Mouse (Mus musculus) MEL (cell line): ENCODE measurements around the gene Klk6. TPM values are rescaled to one million over a fixed set of nuclear protein-coding genes. Genes with fewer than 3 reads are reported as not detected.

Experiments
- DNase-seq: peaks from one replicate; pipeline ENCODE4 v3.0.0; 2011; ENCODE audit warnings: low read depth, low spot score
- H3K27ac ChIP-seq: 2 replicates; pipeline ENCODE4 v1.5.1; 2012; ENCODE audit warnings: low read depth, mild to moderate bottlenecking, control low read depth, low read length, moderate library complexity; ENCODE audit not compliant: control insufficient read depth
- H3K27me3 ChIP-seq, 2 experiments: fragments of 150-350 bp in 1 of 2; sonication (generic) in 1 of 2; 2 replicates each; pipeline ENCODE4 v1.6.1; 2012; ENCODE audit warnings: low read length in 2 of 2, mild to moderate bottlenecking in 2 of 2, improper control_type of control experiment in 1 of 2, moderate library complexity in 1 of 2; ENCODE audit not compliant: insufficient read depth in 2 of 2, control insufficient read depth in 1 of 2
- H3K36me3 ChIP-seq, 2 experiments: 2 replicates each; pipeline ENCODE4 v1.6.1; 2012 to 2014; ENCODE audit warnings: low read length in 2 of 2, improper control_type of control experiment in 1 of 2, inconsistent platforms in 1 of 2, mild to moderate bottlenecking in 1 of 2; ENCODE audit not compliant: insufficient read depth in 2 of 2, control insufficient read depth in 1 of 2
- H3K4me1 ChIP-seq, 2 experiments: fragments of 150-350 bp in 1 of 2; sonication (generic) in 1 of 2; 2 replicates each; pipeline ENCODE4 v1.6.1; 2012; ENCODE audit warnings: low read length in 2 of 2, improper control_type of control experiment in 1 of 2, mild to moderate bottlenecking in 1 of 2; ENCODE audit not compliant: insufficient read depth in 2 of 2, control insufficient read depth in 1 of 2
- H3K4me3 ChIP-seq, 2 experiments: fragments of 150-350 bp in 1 of 2; sonication (generic) in 1 of 2; 2 replicates each; pipeline ENCODE4 v1.5.1; 2012; ENCODE audit warnings: low read depth in 2 of 2, low read length in 2 of 2, mild to moderate bottlenecking in 2 of 2, moderate library complexity in 2 of 2, control low read depth in 1 of 2, improper control_type of control experiment in 1 of 2; ENCODE audit not compliant: control insufficient read depth in 1 of 2, insufficient read depth in 1 of 2
- H3K79me2 ChIP-seq: 2 replicates; pipeline ENCODE4 v1.6.1; 2012; ENCODE audit warnings: mild to moderate bottlenecking, low read length, moderate library complexity; ENCODE audit not compliant: control insufficient read depth, poor library complexity, insufficient read depth
- H3K9ac ChIP-seq: 2 replicates; pipeline ENCODE4 v1.6.1; 2012; ENCODE audit warnings: low read depth, mild to moderate bottlenecking, control low read depth, low read length, moderate library complexity; ENCODE audit not compliant: control insufficient read depth, poor library complexity, severe bottlenecking
- H3K9me3 ChIP-seq: fragments of 150-350 bp; sonication (generic); replicated peaks from 2 replicates; pipeline ENCODE4 v1.6.1; 2012; ENCODE audit warnings: mild to moderate bottlenecking, low read length, improper control_type of control experiment, moderate library complexity; ENCODE audit not compliant: insufficient read depth
- CHD1 ChIP-seq: IDR thresholded peaks from 2 replicates; pipeline ENCODE4 v1.6.1; 2012; ENCODE audit warnings: low read depth, mild to moderate bottlenecking, inconsistent platforms, low read length, improper control_type of control experiment
- CHD2 ChIP-seq: IDR thresholded peaks from 2 replicates; pipeline ENCODE4 v1.6.1; 2011; ENCODE audit warnings: low read length, improper control_type of control experiment
- CTCF ChIP-seq, 3 experiments: IDR thresholded peaks in 2 of 3; conservative IDR thresholded peaks in 1 of 3; 2 replicates each; pipeline ENCODE4 v1.5.1; 2011 to 2012; ENCODE audit warnings: low read length in 3 of 3, low read depth in 2 of 3, mild to moderate bottlenecking in 2 of 3, improper control_type of control experiment in 1 of 3, inconsistent platforms in 1 of 3, mixed read lengths in 1 of 3, moderate library complexity in 1 of 3; ENCODE audit not compliant: control insufficient read depth in 1 of 3, insufficient read depth in 1 of 3, poor library complexity in 1 of 3, severe bottlenecking in 1 of 3
- E2F4 ChIP-seq: IDR thresholded peaks from 2 replicates; pipeline ENCODE4 v1.6.1; 2011; ENCODE audit warnings: low read depth, low read length, improper control_type of control experiment, borderline replicate concordance
- ELF1 ChIP-seq: IDR thresholded peaks from 2 replicates; pipeline ENCODE4 v1.6.1; 2014; ENCODE audit warnings: low read depth, mild to moderate bottlenecking, inconsistent platforms, low read length, improper control_type of control experiment, moderate library complexity
- GATA1 ChIP-seq: IDR thresholded peaks from 2 replicates; pipeline ENCODE4 v1.6.1; 2011; ENCODE audit warnings: low read depth, low read length, improper control_type of control experiment
- JUND ChIP-seq: IDR thresholded peaks from 2 replicates; pipeline ENCODE4 v1.6.1; 2011; ENCODE audit warnings: low read depth, mild to moderate bottlenecking, improper control_type of control experiment, low read length
- KAT2A ChIP-seq: conservative IDR thresholded peaks from 2 replicates; pipeline ENCODE4 v1.6.1; 2012; ENCODE audit warnings: low read depth, low read length, improper control_type of control experiment, inconsistent platforms
- MAX ChIP-seq: IDR thresholded peaks from 2 replicates; pipeline ENCODE4 v1.6.1; 2011; ENCODE audit warnings: low read length, improper control_type of control experiment
- MEF2A ChIP-seq: IDR thresholded peaks from 2 replicates; pipeline ENCODE4 v1.6.1; 2014; ENCODE audit warnings: low read depth, mild to moderate bottlenecking, inconsistent platforms, low read length, improper control_type of control experiment; ENCODE audit not compliant: poor library complexity, insufficient replicate concordance, severe bottlenecking; ENCODE audit errors: extremely low read depth
- MXI1 ChIP-seq: IDR thresholded peaks from 2 replicates; pipeline ENCODE4 v1.6.1; 2011; ENCODE audit warnings: mild to moderate bottlenecking, low read depth, low read length, improper control_type of control experiment
- MYC ChIP-seq: IDR thresholded peaks from 2 replicates; pipeline ENCODE4 v1.6.1; 2011; ENCODE audit warnings: low read depth, mild to moderate bottlenecking, low read length, improper control_type of control experiment, moderate library complexity
- POLR2AphosphoS2 ChIP-seq: IDR thresholded peaks from 2 replicates; pipeline ENCODE4 v1.6.1; 2011; ENCODE audit warnings: low read length, improper control_type of control experiment
- RCOR1 ChIP-seq: IDR thresholded peaks from 2 replicates; pipeline ENCODE4 v1.6.1; 2012; ENCODE audit warnings: low read depth, mild to moderate bottlenecking, inconsistent platforms, low read length, improper control_type of control experiment
- SIN3A ChIP-seq: IDR thresholded peaks from 2 replicates; pipeline ENCODE4 v1.6.1; 2012; ENCODE audit warnings: low read length, improper control_type of control experiment, inconsistent platforms
- TCF12 ChIP-seq: IDR thresholded peaks from 2 replicates; pipeline ENCODE4 v1.6.1; 2014; ENCODE audit warnings: low read depth, mild to moderate bottlenecking, inconsistent platforms, low read length, improper control_type of control experiment, moderate library complexity
- ZC3H11A ChIP-seq: IDR thresholded peaks from 2 replicates; pipeline ENCODE4 v1.6.1; 2012; ENCODE audit warnings: low read depth, mild to moderate bottlenecking, inconsistent platforms, low read length, improper control_type of control experiment
- ZMIZ1 ChIP-seq: IDR thresholded peaks from 2 replicates; pipeline ENCODE4 v1.6.1; 2012; ENCODE audit warnings: low read depth, mild to moderate bottlenecking, inconsistent platforms, low read length, improper control_type of control experiment, moderate library complexity
- polyA plus RNA-seq, 2 experiments: library from polyadenylated mRNA; stranded (reverse) in 1 of 2; unstranded in 1 of 2; fragments of >175 nt in 1 of 2; fragments of >200 nt in 1 of 2; gene quantifications; 2 replicates each; pipeline versions ENCODE4 v1.2.1 to v1.2.4; 2012; ENCODE audit warnings: low replicate concordance in 2 of 2, low read depth in 1 of 2; ENCODE audit not compliant: insufficient read length in 2 of 2, insufficient read depth in 1 of 2, missing spikeins in 1 of 2
- total RNA-seq: library from RNA; depleted of rRNA; stranded (reverse); fragments of 300-350 nt; gene quantifications from 2 replicates; pipeline ENCODE4 v1.2.3, GENCODE M21; 2012

Klk6 gene
- total and polyA plus RNA-seq, 3 experiments: not detected

DNA sequence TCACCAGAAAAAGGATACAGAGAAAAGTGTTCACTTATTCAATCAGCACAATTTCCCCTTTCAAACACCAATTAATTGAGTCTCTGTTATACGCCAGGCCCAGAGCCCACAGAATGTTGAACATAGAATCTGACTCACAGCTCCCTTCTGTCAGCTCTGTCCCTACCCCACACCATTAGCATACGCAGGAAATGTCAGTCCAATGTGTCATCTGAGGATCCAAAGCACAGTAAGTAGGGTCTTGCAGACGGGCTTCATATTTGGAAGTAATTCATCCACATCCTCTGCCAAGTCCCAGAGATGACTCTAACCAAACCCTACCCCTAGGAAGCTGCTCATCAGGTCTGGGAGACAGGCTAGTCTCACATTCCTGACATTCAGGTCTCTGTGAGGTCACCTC lies 36.2 kb upstream of the Klk6 start:
- Histone ChIP-seq H3K9ac (no peak overlapping the region), H3K79me2 (no peaks in the 10 kb centered on the region), H3K4me1 (no peaks in the 10 kb centered on the region), H3K36me3 (no peaks in the 10 kb centered on the region), H3K27ac (no peak overlapping the region), H3K9me3 (no peaks in the 10 kb centered on the region), H3K27me3 (no peaks in the 10 kb centered on the region), H3K4me3 (no peak overlapping the region)
- DNase-seq: no peak
- TF ChIP-seq TCF12 (no peak), GATA1 (no peak), JUND (no peak), MEF2A (no peak), POLR2AphosphoS2 (no peak), KAT2A (no peak), ZMIZ1 (no peak), CTCF (IDR thresholded peaks at IDR 0.05 in 2 of 3, conservative IDR thresholded peaks at IDR 0.05 in 1 of 3; ENCODE audit: control insufficient read depth in 1 of 3, insufficient read depth in 1 of 3, low read depth in 2 of 3, low read length in 3 of 3, poor library complexity in 1 of 3, severe bottlenecking in 1 of 3) (no peak), MAX (no peak), CHD1 (no peak), CHD2 (no peak), MXI1 (no peak)

GRCm38 (mm10) chr7:43789295-43789694 lies 35.0 kb upstream of the Klk6 start:
- Histone ChIP-seq H3K9ac (no peak overlapping the region), H3K27me3 (no peaks in the 10 kb centered on the region), H3K79me2 (no peaks in the 10 kb centered on the region), H3K4me1 (no peaks in the 10 kb centered on the region), H3K27ac (no peak overlapping the region), H3K4me3 (no peak overlapping the region), H3K9me3 (no peaks in the 10 kb centered on the region), H3K36me3 (no peaks in the 10 kb centered on the region)
- TF ChIP-seq CHD1 (no peak), E2F4 (no peak)
- DNase-seq: no peak

DNA sequence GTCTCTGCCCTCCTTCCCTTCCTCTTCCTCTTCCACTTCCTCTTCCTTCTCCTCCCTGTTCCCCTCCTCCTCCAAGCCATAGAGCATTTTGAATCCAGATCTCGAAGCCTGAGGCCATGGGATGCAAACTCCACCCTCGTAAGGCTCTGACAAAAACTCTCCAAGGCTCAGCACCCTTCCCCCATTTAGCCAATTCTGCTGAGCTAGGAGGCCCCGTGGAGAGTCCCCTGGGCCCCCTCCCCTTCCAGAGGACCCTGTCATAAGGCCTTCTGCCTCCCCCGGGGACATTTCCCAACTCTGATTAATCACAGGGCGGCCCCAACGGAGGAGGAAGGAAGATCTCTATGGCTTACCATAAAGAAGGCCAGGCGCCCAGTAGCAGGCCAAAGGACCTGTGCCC lies 32.7 kb upstream of the Klk6 start, which contains the start of gene Klk9:
Klk9 (plus strand) TSS at position 301 of the 400 bp plus-strand sequence.
- DNase-seq: no peak
- Histone ChIP-seq H3K4me3 (no peak within 1 kb of the TSS), H3K9me3 (no peaks in the 10 kb centered on the region), H3K27me3 (no peaks in the 10 kb centered on the region), H3K9ac (no peak within 1 kb of the TSS), H3K4me1 (no peaks in the 10 kb centered on the region)
- TF ChIP-seq MYC (no peak), ZC3H11A (no peak), ELF1 (no peak), RCOR1 (no peak), SIN3A (no peak), MAX (no peak), E2F4 (no peak), MXI1 (no peak), TCF12 (no peak)
- TF ChIP-seq, all 39 proteins: peak for 0
- Histone ChIP-seq H3K27ac (no peak within 1 kb of the TSS), H3K79me2 (no peaks in the 10 kb centered on the region), H3K36me3 (no peaks in the 10 kb centered on the region)
